Mouse (Mus musculus): ENCODE results near the gene Cachd1. TPM values are rescaled to one million over a fixed set of nuclear protein-coding genes. Genes with fewer than 3 reads are reported as not detected.

The Cachd1 gene
- 9.0 and 10.5 TPM in 2 replicates for polyA plus RNA-seq (2015; fragmentation: Nextera tagmentation; extraction: Ambion mirVana)

DNA sequence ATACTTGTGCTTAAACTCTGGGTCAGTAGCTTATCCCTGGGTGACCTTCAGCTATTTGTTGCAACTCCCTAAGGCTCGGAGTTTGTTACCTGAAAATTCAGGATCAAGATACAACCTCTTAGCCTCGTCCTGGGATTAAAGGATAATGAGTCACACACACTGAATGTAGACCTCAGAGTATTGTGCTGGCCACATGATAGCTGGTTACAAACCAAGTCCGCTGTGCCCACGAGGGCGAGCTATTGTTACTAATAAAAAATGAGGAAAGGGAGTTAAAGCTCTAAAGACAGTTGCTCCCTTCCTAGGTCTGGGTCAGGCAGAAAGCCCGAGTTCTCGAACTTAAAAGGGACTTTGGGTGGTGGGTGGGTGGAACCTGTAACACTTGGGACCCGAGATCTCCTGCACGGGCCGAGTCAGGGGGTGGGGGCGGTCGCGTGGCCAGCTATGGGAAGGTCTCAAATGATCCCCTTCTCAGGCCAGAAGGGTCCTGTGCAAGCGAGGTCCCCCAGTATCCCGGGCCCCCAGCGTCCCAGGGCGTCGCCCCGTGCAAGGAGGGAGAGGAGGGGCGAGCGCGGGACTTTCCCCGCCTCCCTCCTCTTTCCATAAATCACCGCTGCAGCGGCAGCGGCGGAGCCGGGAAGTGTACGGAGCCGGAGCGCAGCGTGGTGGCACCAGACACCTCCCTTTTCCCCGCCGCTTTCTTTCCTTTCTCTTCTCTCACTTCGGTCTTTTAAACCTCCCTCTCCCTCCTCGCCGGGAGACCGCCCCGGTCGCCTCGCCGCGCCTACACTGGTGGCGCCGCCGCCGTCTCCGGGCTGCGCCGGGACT lies at the start of gene Cachd1:
Gene Cachd1, plus strand, starts transcription at position 633 of the 828 bp plus-strand sequence.
- H3K9me3 ChIP-seq (ENCODE audit: control insufficient read depth, low read length) = no peaks in the 10 kb centered on the region
- H3K27me3 ChIP-seq (ENCODE audit: control insufficient read depth, insufficient read depth, low read depth, low read length) = no peaks in the 10 kb centered on the region
- H3K4me1 ChIP-seq (replicated peaks; ENCODE audit: control insufficient read depth, insufficient read depth, low read length) = peaks cover 24% of the 10 kb centered on the region
- H3K4me3 ChIP-seq (ENCODE audit: low read length) = peak within 1 kb of the TSS; percentile 96
- peak; percentile 90 for ATAC-seq (ENCODE audit: low read depth)
- H3K4me2 ChIP-seq (ENCODE audit: low read depth, low read length) = peak within 1 kb of the TSS; percentile 84
- under 1% methylated on average over 48 of the region's 50 CpGs for WGBS
- no peaks in the 10 kb centered on the region for H3K36me3 ChIP-seq (ENCODE audit: control insufficient read depth, insufficient read depth, low read length)
- peak within 1 kb of the TSS; percentile 90 for H3K9ac ChIP-seq (ENCODE audit: low read length)
- peak within 1 kb of the TSS; percentile 94 for H3K27ac ChIP-seq (ENCODE audit: low read length)

DNA sequence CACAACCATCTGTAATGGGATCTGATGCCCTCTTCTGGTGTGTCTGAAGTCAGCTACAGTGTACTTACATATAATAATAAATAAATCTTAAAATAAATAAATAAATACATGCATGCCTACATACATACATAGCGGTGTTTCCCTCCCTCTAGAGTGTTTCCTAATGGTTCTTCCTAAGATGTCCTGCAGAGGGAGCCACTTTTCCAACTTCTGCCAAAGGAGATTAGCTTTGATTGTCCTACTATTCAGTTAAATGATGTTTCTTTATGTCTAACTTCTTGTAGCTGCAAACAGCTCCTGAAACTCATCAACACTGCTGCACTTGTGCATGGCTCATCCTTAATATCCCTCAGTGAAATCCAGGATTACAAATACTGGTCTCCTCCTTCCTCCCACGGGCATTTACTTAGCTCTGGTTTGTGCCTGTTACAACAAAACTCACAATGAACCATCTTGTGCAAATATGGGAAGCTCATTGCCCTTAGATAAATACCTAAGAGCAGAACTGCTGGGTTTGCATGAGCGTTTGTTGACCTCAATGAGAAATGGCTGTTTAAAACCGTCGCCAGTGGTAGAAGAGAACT lies 47.5 kb upstream of the Cachd1 start:
- Histone ChIP-seq H3K36me3 (ENCODE audit: control insufficient read depth, insufficient read depth, low read length) (no peaks in the 10 kb centered on the region), H3K9ac (ENCODE audit: low read length) (no peak overlapping the region), H3K27ac (ENCODE audit: low read length) (no peak overlapping the region), H3K27me3 (ENCODE audit: control insufficient read depth, insufficient read depth, low read depth, low read length) (no peaks in the 10 kb centered on the region), H3K4me2 (ENCODE audit: low read depth, low read length) (no peak overlapping the region), H3K4me1 (replicated peaks; ENCODE audit: control insufficient read depth, insufficient read depth, low read length) (no peaks in the 10 kb centered on the region), H3K9me3 (ENCODE audit: control insufficient read depth, low read length) (no peaks in the 10 kb centered on the region), H3K4me3 (ENCODE audit: low read length) (no peak overlapping the region)
- WGBS = 67% methylated on average over 5 of the region's 5 CpGs
- no peak for ATAC-seq (ENCODE audit: low read depth)

DNA sequence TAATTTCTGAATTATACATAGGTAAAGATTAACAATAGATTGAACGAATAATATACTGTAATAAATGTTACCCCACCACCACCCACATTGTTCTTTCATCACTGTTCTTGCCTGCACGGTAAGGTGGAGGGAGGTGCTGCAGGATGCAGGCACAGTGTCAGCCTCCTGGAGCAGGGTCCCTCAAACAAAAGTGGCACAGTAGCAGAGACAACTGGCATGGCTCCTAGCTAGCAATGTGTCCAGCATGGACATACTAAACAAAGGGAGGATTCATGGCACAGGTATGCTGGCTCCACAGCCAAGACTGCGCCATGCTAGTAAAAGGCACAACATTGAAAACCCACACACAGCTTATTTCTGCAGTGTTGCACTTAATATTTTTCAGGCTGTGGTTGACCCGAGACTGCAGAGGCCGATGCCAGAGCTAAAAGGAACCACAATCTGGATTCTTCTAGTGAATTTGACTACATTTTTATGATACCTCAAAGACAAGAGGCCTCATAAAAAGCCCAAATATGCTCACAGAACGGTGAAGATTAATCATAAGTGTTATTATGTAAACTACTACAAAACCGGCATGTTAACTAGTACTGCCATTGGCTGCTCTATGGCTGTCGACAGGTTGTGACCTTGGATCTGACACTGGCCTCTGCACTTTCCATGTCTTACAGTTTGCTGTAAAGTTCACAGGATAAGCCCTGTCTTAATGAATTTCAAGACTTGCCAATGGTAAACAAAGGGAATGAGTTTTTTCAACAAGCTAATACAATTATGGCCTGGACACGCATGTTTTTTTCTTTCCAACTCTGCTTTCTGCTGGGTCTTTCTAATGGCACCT lies 41.2 kb upstream of the Cachd1 start:
- WGBS = 62% methylated on average over 9 of the region's 9 CpGs
- no peak for ATAC-seq (ENCODE audit: low read depth)
- no peaks in the 10 kb centered on the region for H3K36me3 ChIP-seq (ENCODE audit: control insufficient read depth, insufficient read depth, low read length)
- no peaks in the 10 kb centered on the region for H3K9me3 ChIP-seq (ENCODE audit: control insufficient read depth, low read length)
- H3K4me1 ChIP-seq (replicated peaks; ENCODE audit: control insufficient read depth, insufficient read depth, low read length) = no peaks in the 10 kb centered on the region
- H3K27ac ChIP-seq (ENCODE audit: low read length) = no peak overlapping the region
- H3K27me3 ChIP-seq (ENCODE audit: control insufficient read depth, insufficient read depth, low read depth, low read length) = no peaks in the 10 kb centered on the region
- no peak overlapping the region for H3K4me3 ChIP-seq (ENCODE audit: low read length)
- H3K4me2 ChIP-seq (ENCODE audit: low read depth, low read length) = no peak overlapping the region
- no peak overlapping the region for H3K9ac ChIP-seq (ENCODE audit: low read length)

DNA sequence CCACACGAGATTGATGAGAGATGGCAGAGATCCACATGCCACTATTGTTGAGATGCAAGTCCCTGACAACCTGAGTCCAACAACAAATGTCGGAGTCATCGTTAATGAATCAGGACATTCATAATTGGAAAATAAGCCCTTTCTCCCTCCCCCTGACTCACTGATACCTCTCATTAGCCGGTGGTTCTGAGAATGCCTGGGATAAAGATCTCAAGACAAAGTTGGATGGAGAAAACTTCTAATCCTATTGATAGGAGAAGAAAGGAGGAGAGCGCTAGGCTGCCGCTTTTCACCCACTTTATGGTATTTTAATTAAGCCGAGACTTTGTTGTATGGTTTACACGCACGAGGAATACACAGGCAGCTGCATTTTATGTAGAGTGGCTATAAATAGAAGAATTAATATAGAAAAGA lies 40.5 kb upstream of the Cachd1 start:
- 86% methylated on average over 9 of the region's 9 CpGs for WGBS
- no peak overlapping the region for H3K4me2 ChIP-seq (ENCODE audit: low read depth, low read length)
- no peaks in the 10 kb centered on the region for H3K27me3 ChIP-seq (ENCODE audit: control insufficient read depth, insufficient read depth, low read depth, low read length)
- ATAC-seq (ENCODE audit: low read depth) = no peak
- H3K27ac ChIP-seq (ENCODE audit: low read length) = no peak overlapping the region
- H3K9ac ChIP-seq (ENCODE audit: low read length) = no peak overlapping the region
- H3K4me3 ChIP-seq (ENCODE audit: low read length) = no peak overlapping the region
- H3K4me1 ChIP-seq (replicated peaks; ENCODE audit: control insufficient read depth, insufficient read depth, low read length) = no peaks in the 10 kb centered on the region
- no peaks in the 10 kb centered on the region for H3K36me3 ChIP-seq (ENCODE audit: control insufficient read depth, insufficient read depth, low read length)
- no peaks in the 10 kb centered on the region for H3K9me3 ChIP-seq (ENCODE audit: control insufficient read depth, low read length)

DNA sequence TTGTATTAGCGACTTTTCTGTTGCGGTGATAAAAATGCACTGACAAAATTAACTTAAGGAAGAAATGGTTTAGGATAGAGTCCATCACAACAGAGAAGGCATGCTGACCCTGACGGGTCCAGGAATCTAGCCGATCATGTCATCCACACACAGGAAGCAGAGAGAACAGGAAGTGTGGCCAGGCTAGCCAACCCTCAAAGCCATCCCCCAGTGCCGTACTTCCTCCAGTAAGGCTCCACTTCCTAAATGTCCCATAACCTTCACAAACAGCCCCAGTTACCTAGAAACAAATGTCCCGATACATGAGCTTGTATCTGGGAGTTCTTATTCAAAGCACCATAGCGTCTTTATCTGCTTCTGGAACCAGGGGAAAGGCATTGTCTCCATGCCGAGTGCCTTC lies 32.9 kb upstream of the Cachd1 start:
- no peaks in the 10 kb centered on the region for H3K4me1 ChIP-seq (replicated peaks; ENCODE audit: control insufficient read depth, insufficient read depth, low read length)
- 74% methylated on average over 8 of the region's 8 CpGs for WGBS
- no peaks in the 10 kb centered on the region for H3K27me3 ChIP-seq (ENCODE audit: control insufficient read depth, insufficient read depth, low read depth, low read length)
- ATAC-seq (ENCODE audit: low read depth) = no peak
- no peaks in the 10 kb centered on the region for H3K36me3 ChIP-seq (ENCODE audit: control insufficient read depth, insufficient read depth, low read length)
- H3K27ac ChIP-seq (ENCODE audit: low read length) = no peak overlapping the region
- no peak overlapping the region for H3K4me3 ChIP-seq (ENCODE audit: low read length)
- no peak overlapping the region for H3K4me2 ChIP-seq (ENCODE audit: low read depth, low read length)
- no peak overlapping the region for H3K9ac ChIP-seq (ENCODE audit: low read length)
- no peaks in the 10 kb centered on the region for H3K9me3 ChIP-seq (ENCODE audit: control insufficient read depth, low read length)

DNA sequence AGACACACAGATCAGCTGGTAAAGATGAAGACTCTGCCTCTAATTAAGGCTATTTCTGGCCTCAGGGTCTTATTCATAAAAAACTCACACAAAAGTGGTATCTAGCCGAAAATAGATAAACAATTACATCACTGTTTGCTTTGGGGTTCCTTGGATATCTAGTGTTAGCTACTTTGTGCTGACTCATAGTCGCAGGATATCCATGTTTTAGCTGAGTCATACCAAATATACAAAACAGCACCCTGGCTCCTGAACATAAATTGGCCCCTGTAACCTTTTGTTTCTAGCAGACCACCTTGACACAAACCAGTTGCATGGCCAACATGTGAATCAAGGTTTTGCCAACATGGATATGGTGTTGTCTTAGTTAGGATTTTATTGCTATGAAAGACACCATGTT lies 24.2 kb upstream of the Cachd1 start:
- ATAC-seq (ENCODE audit: low read depth) = no peak

DNA sequence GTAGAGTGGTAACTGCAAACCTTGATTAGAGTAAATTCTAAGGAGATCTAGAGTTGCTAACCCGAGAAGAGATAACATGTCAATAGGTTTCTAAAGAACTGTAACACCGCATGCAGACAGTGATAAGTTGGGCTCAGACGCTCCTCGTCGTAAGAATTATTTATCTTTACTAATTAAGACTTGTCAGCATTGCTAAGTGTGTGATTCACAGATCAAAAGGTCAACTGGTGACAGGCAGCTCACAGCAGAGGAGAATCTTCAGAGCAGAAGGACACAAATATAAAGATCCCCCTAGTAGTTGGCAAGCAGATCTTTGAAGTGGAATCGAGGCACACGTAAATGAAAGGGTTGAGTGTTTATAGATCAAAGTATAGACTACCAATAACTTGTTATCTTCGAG lies 20.8 kb upstream of the Cachd1 start:
- H3K4me1 ChIP-seq (replicated peaks; ENCODE audit: control insufficient read depth, insufficient read depth, low read length) = peaks cover 1% of the 10 kb centered on the region; the same call in 1 of the 2 replicates
- no peak overlapping the region for H3K4me3 ChIP-seq (ENCODE audit: low read length)
- no peak for ATAC-seq (ENCODE audit: low read depth)
- no peak overlapping the region for H3K27ac ChIP-seq (ENCODE audit: low read length)
- no peaks in the 10 kb centered on the region for H3K9me3 ChIP-seq (ENCODE audit: control insufficient read depth, low read length)
- H3K4me2 ChIP-seq (ENCODE audit: low read depth, low read length) = no peak overlapping the region
- WGBS = 39% methylated on average over 8 of the region's 8 CpGs
- H3K36me3 ChIP-seq (ENCODE audit: control insufficient read depth, insufficient read depth, low read length) = no peaks in the 10 kb centered on the region
- H3K27me3 ChIP-seq (ENCODE audit: control insufficient read depth, insufficient read depth, low read depth, low read length) = no peaks in the 10 kb centered on the region
- no peak overlapping the region for H3K9ac ChIP-seq (ENCODE audit: low read length)

More for the DNA sequence above, 24.2 kb upstream of the Cachd1 start:
- no peak overlapping the region for H3K9ac ChIP-seq (ENCODE audit: low read length)
- H3K9me3 ChIP-seq (ENCODE audit: control insufficient read depth, low read length) = no peaks in the 10 kb centered on the region
- 59% methylated on average over 2 of the region's 2 CpGs for WGBS
- no peaks in the 10 kb centered on the region for H3K36me3 ChIP-seq (ENCODE audit: control insufficient read depth, insufficient read depth, low read length)
- H3K27ac ChIP-seq (ENCODE audit: low read length) = no peak overlapping the region
- H3K4me3 ChIP-seq (ENCODE audit: low read length) = no peak overlapping the region
- H3K4me2 ChIP-seq (ENCODE audit: low read depth, low read length) = no peak overlapping the region
- no peaks in the 10 kb centered on the region for H3K27me3 ChIP-seq (ENCODE audit: control insufficient read depth, insufficient read depth, low read depth, low read length)
- H3K4me1 ChIP-seq (replicated peaks; ENCODE audit: control insufficient read depth, insufficient read depth, low read length) = no peaks in the 10 kb centered on the region

DNA sequence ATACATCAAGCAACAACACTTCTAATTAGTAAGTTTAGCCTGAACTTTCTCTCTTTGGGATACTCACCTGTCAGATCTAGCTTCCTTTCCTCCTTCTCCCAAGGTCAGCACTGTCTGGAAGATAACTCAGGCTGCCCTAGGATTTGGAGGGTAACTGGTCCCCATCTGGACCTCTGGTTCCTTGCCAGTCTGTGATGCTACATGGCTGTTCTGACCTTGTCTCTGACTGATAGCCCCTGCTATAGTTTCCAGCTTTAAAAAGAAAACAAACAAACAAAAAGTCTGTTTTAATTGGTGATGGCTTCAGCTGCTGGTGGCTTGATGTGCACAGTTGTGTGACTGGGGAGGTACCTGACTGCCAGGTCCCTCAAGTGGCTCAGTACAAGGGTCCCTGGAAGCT lies 20.0 kb upstream of the Cachd1 start:
- H3K36me3 ChIP-seq (ENCODE audit: control insufficient read depth, insufficient read depth, low read length) = no peaks in the 10 kb centered on the region
- no peak overlapping the region for H3K27ac ChIP-seq (ENCODE audit: low read length)
- no peak for ATAC-seq (ENCODE audit: low read depth)
- no peaks in the 10 kb centered on the region for H3K9me3 ChIP-seq (ENCODE audit: control insufficient read depth, low read length)
- no peaks in the 10 kb centered on the region for H3K27me3 ChIP-seq (ENCODE audit: control insufficient read depth, insufficient read depth, low read depth, low read length)
- H3K4me1 ChIP-seq (replicated peaks; ENCODE audit: control insufficient read depth, insufficient read depth, low read length) = peaks cover 3% of the 10 kb centered on the region; the same call in 1 of the 2 replicates
- no peak overlapping the region for H3K4me2 ChIP-seq (ENCODE audit: low read depth, low read length)
- H3K4me3 ChIP-seq (ENCODE audit: low read length) = no peak overlapping the region
- no peak overlapping the region for H3K9ac ChIP-seq (ENCODE audit: low read length)
